8 mouse cellular contexts compared by ENCODE assay signal in the genomic region with DNA sequence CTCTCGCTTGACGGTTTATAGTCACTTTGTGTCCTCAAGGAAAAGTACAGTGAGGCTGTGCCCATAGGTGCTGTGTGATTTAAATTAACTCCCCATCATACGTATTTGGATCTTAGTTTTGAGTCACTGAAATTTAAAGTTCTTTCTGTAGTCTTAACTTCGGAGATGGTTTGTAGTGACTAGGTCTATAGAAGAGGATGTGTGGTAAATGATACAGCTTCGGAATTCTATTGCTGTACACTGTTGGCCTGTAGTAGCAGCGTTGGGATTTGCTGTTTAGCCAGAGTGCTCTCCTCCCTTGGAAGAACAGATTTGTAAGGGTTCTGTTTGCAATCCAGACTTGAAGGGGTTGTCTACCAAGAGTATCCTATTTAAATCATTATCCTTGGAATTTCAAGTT. TPM values are rescaled to one million over a fixed set of nuclear protein-coding genes. Genes with fewer than 3 reads are reported as not detected.
A peak's percentile ranks its signal among the peaks of the same experiment; 100 is the strongest.
DNase-seq lines count a peak whose midpoint lies in the region; ATAC-seq and TF ChIP-seq lines count a peak whose summit lies in the region.

No protein-coding gene starts in this region.

- TF ChIP-seq CTCF in kidney, postnatal 0 days (IDR thresholded peaks at IDR 0.05; ENCODE audit: low read depth), result no peak
- no peak for TF ChIP-seq CTCF in hindbrain, postnatal 0 days (IDR thresholded peaks at IDR 0.05; ENCODE audit: low read depth)

- H3K9me3 ChIP-seq in kidney, postnatal 0 days (replicated peaks; ENCODE audit: low read length), result no peaks in the 10 kb centered on the region
- no peaks in the 10 kb centered on the region for H3K9me3 ChIP-seq in hindbrain, postnatal 0 days (ENCODE audit: low read length)
- no peaks in the 10 kb centered on the region for H3K9me3 ChIP-seq in midbrain, embryonic 16.5 days (replicated peaks; ENCODE audit: control insufficient read depth, low read length, poor library complexity, severe bottlenecking)

- H3K27me3 ChIP-seq in kidney, postnatal 0 days (ENCODE audit: insufficient read depth, low read length), result no peaks in the 10 kb centered on the region
- H3K27me3 ChIP-seq in hindbrain, postnatal 0 days (ENCODE audit: insufficient read depth, low read length), result no peaks in the 10 kb centered on the region
- H3K27me3 ChIP-seq in midbrain, embryonic 16.5 days (ENCODE audit: control insufficient read depth, insufficient read depth, low read depth, low read length), result no peaks in the 10 kb centered on the region

- no peaks in the 10 kb centered on the region for H3K36me3 ChIP-seq in kidney, postnatal 0 days (ENCODE audit: insufficient read depth, low read length)
- H3K36me3 ChIP-seq in hindbrain, postnatal 0 days (ENCODE audit: insufficient read depth, low read length), result no peaks in the 10 kb centered on the region
- peaks cover 6% of the 10 kb centered on the region; the same call in 1 of the 2 replicates for H3K36me3 ChIP-seq in midbrain, embryonic 16.5 days (ENCODE audit: control insufficient read depth, insufficient read depth, low read length)

- WGBS in kidney, postnatal 0 days, result 4% methylated on average over 6 of the region's 6 CpGs
- 3% methylated on average over 6 of the region's 6 CpGs for WGBS in hindbrain, postnatal 0 days
- 1% methylated on average over 6 of the region's 6 CpGs for WGBS in midbrain, embryonic 16.5 days

- H3K27ac ChIP-seq in kidney, postnatal 0 days, result peak overlapping the region; percentile 96
- H3K27ac ChIP-seq in brown adipose tissue, adult 24 weeks (replicated peaks; ENCODE audit: low read depth, low read length), result no peak overlapping the region
- H3K27ac ChIP-seq in hindbrain, postnatal 0 days, result peak overlapping the region; percentile 98
- peak overlapping the region; percentile 99 for H3K27ac ChIP-seq in midbrain, embryonic 16.5 days (ENCODE audit: low read length)

- peak overlapping the region; percentile 55 for H3K4me2 ChIP-seq in kidney, postnatal 0 days (ENCODE audit: low read length)
- peak overlapping the region; percentile 75 for H3K4me2 ChIP-seq in hindbrain, postnatal 0 days (ENCODE audit: low read depth, low read length)
- peak overlapping the region; percentile 70 for H3K4me2 ChIP-seq in midbrain, embryonic 16.5 days (ENCODE audit: low read length)

- H3K4me3 ChIP-seq in kidney, postnatal 0 days (replicated peaks; ENCODE audit: low read depth, low read length), result peak overlapping the region; percentile 57
- H3K4me3 ChIP-seq in brown adipose tissue, adult 24 weeks (ENCODE audit: insufficient read depth, low read depth, low read length), result peak overlapping the region; percentile 74
- H3K4me3 ChIP-seq in hindbrain, postnatal 0 days (ENCODE audit: low read length), result peak overlapping the region; percentile 71
- H3K4me3 ChIP-seq in midbrain, embryonic 16.5 days (ENCODE audit: low read depth, low read length), result peak overlapping the region; percentile 84

- peak; percentile 68 for DNase-seq in kidney, postnatal 0 days (ENCODE audit: low spot score)
- DNase-seq in kidney, postnatal 25 days, result no peak
- peak; percentile 49 for DNase-seq in hindbrain, postnatal 0 days (ENCODE audit: low spot score)
- DNase-seq in natural killer cell, adult 2 months (ENCODE audit: low spot score in 2 of 2), result no peak
- DNase-seq in frontal cortex, postnatal 10 days (ENCODE audit: low spot score in 2 of 2), result no peak
- DNase-seq in spleen, postnatal 10 days (ENCODE audit: low spot score in 2 of 2), result no peak

- 0 out of 2 replicates have a peak, but pooled peaks cover 3% of the 10 kb centered on the region for H3K4me1 ChIP-seq in kidney, postnatal 0 days (replicated peaks; ENCODE audit: insufficient read depth, low read length)
- peaks cover 5% of the 10 kb centered on the region for H3K4me1 ChIP-seq in brown adipose tissue, adult 24 weeks (ENCODE audit: control insufficient read depth, insufficient read depth, insufficient read length, low read length)
- H3K4me1 ChIP-seq in hindbrain, postnatal 0 days (ENCODE audit: insufficient read depth, low read length), result peaks cover 9% of the 10 kb centered on the region; the same call in 1 of the 2 replicates
- H3K4me1 ChIP-seq in midbrain, embryonic 16.5 days (ENCODE audit: control insufficient read depth, insufficient read depth, low read length), result peaks cover 18% of the 10 kb centered on the region

- peak overlapping the region; percentile 84 for H3K9ac ChIP-seq in kidney, postnatal 0 days (ENCODE audit: low read depth, low read length)
- H3K9ac ChIP-seq in hindbrain, postnatal 0 days (replicated peaks; ENCODE audit: low read length), result peak overlapping the region; percentile 98
- H3K9ac ChIP-seq in midbrain, embryonic 16.5 days (ENCODE audit: low read depth, low read length), result peak overlapping the region; percentile 98

- no peak for ATAC-seq in kidney, postnatal 0 days (replicated peaks; ENCODE audit: low FRiP score, low read depth)
- peak; percentile 22; the same call in 1 of the 2 replicates for ATAC-seq in hindbrain, postnatal 0 days
- peak; percentile 55 for ATAC-seq in midbrain, embryonic 16.5 days

RNA-seq across cellular contexts. Expression of gene Mthfd2l, which starts 1.0 kb away (rescaled TPM):
- polyA plus RNA-seq in kidney, postnatal 0 days (2015; fragmentation: Nextera tagmentation; extraction: Ambion mirVana), result 74.1 and 90.5 TPM in 2 replicates
- polyA plus RNA-seq in brown adipose tissue, adult 24 weeks (2012; ENCODE audit: insufficient read depth, insufficient read length, missing spikeins), result 27.9 and 48.7 TPM in 2 replicates
- total RNA-seq in hindbrain, postnatal 0 days (2014; rRNA removed), result 84.7 and 97.5 TPM in 2 replicates
- polyA plus RNA-seq in hindbrain, postnatal 0 days (2015; fragmentation: Nextera tagmentation; extraction: Ambion mirVana), result 58.8 and 62.7 TPM in 2 replicates
- polyA plus RNA-seq in midbrain, embryonic 16.5 days (2015; fragmentation: Nextera tagmentation; extraction: Ambion mirVana), result 59.8 and 62.4 TPM in 2 replicates

RNA-seq across cellular contexts. Expression of gene Cxcl2, which starts 28.2 kb away (rescaled TPM):
- 0.17 TPM in 1 of 2 replicates, not detected in the other for polyA plus RNA-seq in kidney, postnatal 0 days (2015; fragmentation: Nextera tagmentation; extraction: Ambion mirVana)
- 6.6 TPM in 1 of 2 replicates, not detected in the other for polyA plus RNA-seq in brown adipose tissue, adult 24 weeks (2012; ENCODE audit: insufficient read depth, insufficient read length, missing spikeins)
- total RNA-seq in hindbrain, postnatal 0 days (2014; rRNA removed), result not detected in 2 replicates
- polyA plus RNA-seq in hindbrain, postnatal 0 days (2015; fragmentation: Nextera tagmentation; extraction: Ambion mirVana), result 0.14 TPM in 1 of 2 replicates, not detected in the other
- polyA plus RNA-seq in midbrain, embryonic 16.5 days (2015; fragmentation: Nextera tagmentation; extraction: Ambion mirVana), result 0.11 TPM in 1 of 2 replicates, not detected in the other

RNA-seq across cellular contexts. Expression of gene Cxcl1, which starts 40.9 kb away (rescaled TPM):
- 1.0 and 1.3 TPM in 2 replicates for polyA plus RNA-seq in kidney, postnatal 0 days (2015; fragmentation: Nextera tagmentation; extraction: Ambion mirVana)
- polyA plus RNA-seq in brown adipose tissue, adult 24 weeks (2012; ENCODE audit: insufficient read depth, insufficient read length, missing spikeins), result 5.5 TPM in 1 of 2 replicates, not detected in the other
- 0.22 TPM in 1 of 2 replicates, not detected in the other for total RNA-seq in hindbrain, postnatal 0 days (2014; rRNA removed)
- polyA plus RNA-seq in hindbrain, postnatal 0 days (2015; fragmentation: Nextera tagmentation; extraction: Ambion mirVana), result 0.50 and 0.56 TPM in 2 replicates
- 0.15 TPM in 1 of 2 replicates, not detected in the other for polyA plus RNA-seq in midbrain, embryonic 16.5 days (2015; fragmentation: Nextera tagmentation; extraction: Ambion mirVana)

Comparison
In these comparisons a context has a peak if more than half of its experiments do, and no peak if none do; other contexts are left out.
1. DNase-seq: peak in kidney, postnatal 0 days (single experiment) and hindbrain, postnatal 0 days (single experiment); none in kidney, postnatal 25 days (0 of 2), natural killer cell, adult 2 months (0 of 2), frontal cortex, postnatal 10 days (0 of 2) and spleen, postnatal 10 days (0 of 2).
2. Peak in every context shown above with its lines, with median percentiles within 50 percentile points of each other: H3K4me2 ChIP-seq, H3K4me3 ChIP-seq and H3K9ac ChIP-seq.